Mouse (Mus musculus) liver, postnatal 0 days (tissue): ENCODE measurements around the gene Psmb9. TPM values are rescaled to one million over a fixed set of nuclear protein-coding genes. Genes with fewer than 3 reads are reported as not detected.

Experiments used
- ATAC-seq: fragments of 200-750 bp; cut with Nextera tagmentation; 2 replicates; pipeline ENCODE4 v1.8.0; 2017; ENCODE audit warnings: mild to moderate bottlenecking, moderate library complexity
- DNase-seq: peaks from one replicate; pipeline ENCODE4 v3.0.0-alpha.2; 2016
- H3K27ac ChIP-seq: fragments of 300-500 bp; sonication (generic); 2 replicates; pipeline ENCODE4 v1.5.1; 2014; ENCODE audit warnings: antibody characterized with exemption, moderate library complexity, mild to moderate bottlenecking, low read depth
- H3K27me3 ChIP-seq: fragments of 300-500 bp; sonication (generic); 2 replicates; pipeline ENCODE4 v1.6.1; 2014; ENCODE audit warnings: low read length, control low read depth, mixed read lengths; ENCODE audit not compliant: insufficient read depth
- H3K36me3 ChIP-seq: fragments of 300-500 bp; sonication (generic); replicated peaks from 2 replicates; pipeline ENCODE4 v1.6.1; 2014; ENCODE audit warnings: mild to moderate bottlenecking, control low read depth, low read length, moderate library complexity, mixed read lengths; ENCODE audit not compliant: insufficient read depth
- H3K4me1 ChIP-seq: fragments of 300-500 bp; sonication (generic); 2 replicates; pipeline ENCODE4 v1.6.1; 2014; ENCODE audit warnings: antibody characterized with exemption, mild to moderate bottlenecking, control low read depth; ENCODE audit not compliant: insufficient read depth
- H3K4me2 ChIP-seq: fragments of 300-500 bp; sonication (generic); 2 replicates; pipeline ENCODE4 v1.6.1; 2014; ENCODE audit warnings: low read depth, mild to moderate bottlenecking, low read length, moderate library complexity, mixed read lengths
- H3K4me3 ChIP-seq: fragments of 300-500 bp; sonication (generic); 2 replicates; pipeline ENCODE4 v1.5.1; 2014; ENCODE audit warnings: low read depth, low read length
- H3K9ac ChIP-seq: fragments of 300-500 bp; sonication (generic); replicated peaks from 2 replicates; pipeline ENCODE4 v1.6.1; 2014; ENCODE audit warnings: mild to moderate bottlenecking, moderate library complexity
- H3K9me3 ChIP-seq: fragments of 300-500 bp; sonication (generic); 2 replicates; pipeline ENCODE4 v1.6.1; 2016; ENCODE audit warnings: mild to moderate bottlenecking, control low read depth, low read length, mixed read lengths
- CTCF ChIP-seq: sonication (generic); IDR thresholded peaks from 2 replicates; pipeline ENCODE4 v1.5.1; 2016; ENCODE audit warnings: antibody characterized with exemption, low read depth
- EP300 ChIP-seq: IDR thresholded peaks from 2 replicates; pipeline ENCODE4 v1.6.1; 2016; ENCODE audit warnings: antibody characterized with exemption, low read depth, mild to moderate bottlenecking
- WGBS: fragments of 180-500 bp; shearing (Covaris S2); extraction: QIAGEN DNeasy Blood & Tissue Kit; methylation state at CpG from one replicate; pipeline ENCODE4 v1.1.7; 2014; ENCODE audit not compliant: insufficient replicate concordance; 5-methylcytosine and 5-hydroxymethylcytosine counted together
- polyA plus RNA-seq: library from polyadenylated mRNA; unstranded; fragments of >200 nt; fragmentation: Nextera tagmentation; extraction: Ambion mirVana; gene quantifications from 2 replicates; pipeline ENCODE4 v1.2.1, GENCODE M21; 2015

Gene Psmb9
- polyA plus RNA-seq, 1 experiment from 2014 or later: 20.4 TPM

GRCm38 (mm10) chr17:34215176-34215575 is 27.6 kb upstream of the Psmb9 start:
- Histone ChIP-seq H3K9ac (no peak overlapping the region), H3K4me2 (no peak overlapping the region), H3K4me3 (no peak overlapping the region), H3K36me3 (peaks cover 15% of the 10 kb centered on the region), H3K9me3 (0 out of 2 replicates have a peak, but pooled peaks cover 3% of the 10 kb centered on the region), H3K27me3 (no peaks in the 10 kb centered on the region), H3K4me1 (no peaks in the 10 kb centered on the region), H3K27ac (no peak overlapping the region)
- WGBS: 86% methylated on average over 12 of the region's 12 CpGs
- TF ChIP-seq EP300 (no peak), CTCF (no peak)
- ATAC-seq (no peak), DNase-seq (no peak)

GRCm38 (mm10) chr17:34213936-34214335 is 26.4 kb upstream of the Psmb9 start:
- DNase-seq: no peak
- no peaks in the 10 kb centered on the region for H3K4me1 ChIP-seq
- ATAC-seq: no peak
- H3K9ac ChIP-seq: no peak overlapping the region
- H3K36me3 ChIP-seq: peaks cover 15% of the 10 kb centered on the region
- H3K9me3 ChIP-seq: 0 out of 2 replicates have a peak, but pooled peaks cover 3% of the 10 kb centered on the region
- no peak overlapping the region for H3K4me3 ChIP-seq
- no peaks in the 10 kb centered on the region for H3K27me3 ChIP-seq
- 74% methylated on average over 21 of the region's 21 CpGs for WGBS
- TF ChIP-seq CTCF (no peak), EP300 (no peak)
- H3K27ac ChIP-seq: no peak overlapping the region
- H3K4me2 ChIP-seq: no peak overlapping the region

GRCm38 (mm10) chr17:34211746-34212365 is 24.3 kb upstream of the Psmb9 start:
- ATAC-seq (no peak), DNase-seq (no peak)
- Histone ChIP-seq H3K4me2 (no peak overlapping the region), H3K9ac (no peak overlapping the region), H3K9me3 (no peaks in the 10 kb centered on the region), H3K36me3 (peaks cover 15% of the 10 kb centered on the region), H3K27ac (no peak overlapping the region), H3K4me3 (no peak overlapping the region), H3K4me1 (no peaks in the 10 kb centered on the region), H3K27me3 (no peaks in the 10 kb centered on the region)
- no peak for TF ChIP-seq EP300
- TF ChIP-seq CTCF: no peak
- WGBS: 33% methylated on average over 23 of the region's 23 CpGs

- no peak overlapping the region for H3K9ac ChIP-seq
- H3K27me3 ChIP-seq: no peaks in the 10 kb centered on the region
- ATAC-seq: peak; percentile 88
- H3K4me1 ChIP-seq: no peaks in the 10 kb centered on the region
- TF ChIP-seq CTCF: no peak
- peak; percentile 90 for TF ChIP-seq EP300
- H3K4me2 ChIP-seq: no peak overlapping the region
- H3K27ac ChIP-seq: peak overlapping the region; percentile 23
- DNase-seq: peak; percentile 47
- H3K9me3 ChIP-seq: no peaks in the 10 kb centered on the region
- peaks cover 9% of the 10 kb centered on the region for H3K36me3 ChIP-seq
- WGBS: 43% methylated on average over 3 of the region's 3 CpGs
- H3K4me3 ChIP-seq: no peak overlapping the region
Observed at GRCm38 (mm10) chr17:34210599-34210998, 23.0 kb upstream of the Psmb9 start.

- Histone ChIP-seq H3K27me3 (no peaks in the 10 kb centered on the region), H3K9ac (no peak overlapping the region), H3K27ac (no peak overlapping the region), H3K4me2 (no peak overlapping the region), H3K4me3 (no peak overlapping the region), H3K9me3 (no peaks in the 10 kb centered on the region), H3K36me3 (peaks cover 9% of the 10 kb centered on the region), H3K4me1 (peaks cover 7% of the 10 kb centered on the region)
- peak; percentile 43 for DNase-seq
- TF ChIP-seq EP300: no peak
- peak; percentile 64 for TF ChIP-seq CTCF
- WGBS: 67% methylated on average over 3 of the region's 3 CpGs
- ATAC-seq: no peak
Observed at GRCm38 (mm10) chr17:34209680-34210079, 22.1 kb upstream of the Psmb9 start.

- H3K9me3 ChIP-seq: no peaks in the 10 kb centered on the region
- H3K4me1 ChIP-seq: peaks cover 7% of the 10 kb centered on the region
- H3K4me2 ChIP-seq: no peak overlapping the region
- whole genome bisulfite sequencing: 44% methylated on average over 10 of the region's 10 CpGs
- H3K9ac ChIP-seq: no peak overlapping the region
- peaks cover 3% of the 10 kb centered on the region for H3K36me3 ChIP-seq
- H3K27me3 ChIP-seq: no peaks in the 10 kb centered on the region
- no peak for DNase-seq
- ATAC-seq: no peak
- no peak overlapping the region for H3K4me3 ChIP-seq
- TF ChIP-seq EP300 (no peak), CTCF (no peak)
- no peak overlapping the region for H3K27ac ChIP-seq
Observed at GRCm38 (mm10) chr17:34208421-34208820, 20.9 kb upstream of the Psmb9 start.
